Mouse (Mus musculus) limb, embryonic 15.5 days (tissue): ENCODE data around the gene Srsf5. TPM values are rescaled to one million over a fixed set of nuclear protein-coding genes. Genes with fewer than 3 reads are reported as not detected.
A peak's percentile ranks its signal among the peaks of the same experiment; 100 is the strongest.
"Not testable (repeated sequence)": the region's sequence is repeated elsewhere in the genome, so short reads cannot be mapped to it uniquely, and the experiment has no call there.

Experiments used
- ATAC-seq: fragments of 200-750 bp; cut with Nextera tagmentation; 2 replicates; pipeline ENCODE4 v1.8.0; 2017; ENCODE audit warnings: low read depth, moderate TSS enrichment; ENCODE audit not compliant: insufficient number of reproducible peaks, low FRiP score, low TSS enrichment
- H3K27ac ChIP-seq: fragments of 300-500 bp; sonication (generic); 2 replicates; pipeline ENCODE4 v1.5.1; 2015; ENCODE audit warnings: moderate library complexity, mild to moderate bottlenecking, inconsistent platforms
- H3K27me3 ChIP-seq: fragments of 300-500 bp; sonication (generic); 2 replicates; pipeline ENCODE4 v1.6.1; 2015; ENCODE audit warnings: inconsistent platforms
- H3K36me3 ChIP-seq: fragments of 300-500 bp; sonication (generic); 2 replicates; pipeline ENCODE4 v1.6.1; 2015; ENCODE audit warnings: inconsistent platforms
- H3K4me1 ChIP-seq: fragments of 300-500 bp; sonication (generic); 2 replicates; pipeline ENCODE4 v1.6.1; 2015; ENCODE audit warnings: inconsistent platforms
- H3K4me2 ChIP-seq: fragments of 300-500 bp; sonication (generic); 2 replicates; pipeline ENCODE4 v1.6.1; 2015; ENCODE audit warnings: mild to moderate bottlenecking, inconsistent platforms
- H3K4me3 ChIP-seq: fragments of 300-500 bp; sonication (generic); 2 replicates; pipeline ENCODE4 v1.5.1; 2015; ENCODE audit warnings: mild to moderate bottlenecking, inconsistent platforms
- H3K9ac ChIP-seq: fragments of 300-500 bp; sonication (generic); 2 replicates; pipeline ENCODE4 v1.6.1; 2015; ENCODE audit warnings: inconsistent platforms
- H3K9me3 ChIP-seq: fragments of 300-500 bp; sonication (generic); 2 replicates; pipeline ENCODE4 v1.6.1; 2016; ENCODE audit warnings: inconsistent platforms
- WGBS: fragments of 180-500 bp; shearing (Covaris S2); methylation state at CpG from one replicate; pipeline ENCODE4 v1.1.7; 2015; 5-methylcytosine and 5-hydroxymethylcytosine counted together
- polyA plus RNA-seq: library from polyadenylated mRNA; unstranded; fragments of >200 nt; fragmentation: Nextera tagmentation; extraction: Ambion mirVana; gene quantifications from 2 replicates; pipeline ENCODE4 v1.2.1, GENCODE M21; 2015

Srsf5 gene
- polyA plus RNA-seq, 1 experiment from 2014 or later, result 598 TPM

- no peaks in the 10 kb centered on the region for H3K4me1 ChIP-seq
- no peak overlapping the region for H3K4me3 ChIP-seq
- no peak overlapping the region for H3K27ac ChIP-seq
- H3K9me3 ChIP-seq, result no peaks in the 10 kb centered on the region
- H3K27me3 ChIP-seq, result no peaks in the 10 kb centered on the region
- ATAC-seq, result no peak
- no peak overlapping the region for H3K9ac ChIP-seq
- no peaks in the 10 kb centered on the region for H3K36me3 ChIP-seq
- WGBS, result 76% methylated on average over 3 of the region's 3 CpGs
- no peak overlapping the region for H3K4me2 ChIP-seq
These were observed 13.7 kb upstream of the Srsf5 start for GRCm38 (mm10) chr12:80931402-80932140.

- Histone ChIP-seq H3K27ac (no peak overlapping the region), H3K4me2 (no peak overlapping the region), H3K9me3 (no peaks in the 10 kb centered on the region), H3K9ac (no peak overlapping the region), H3K4me3 (no peak overlapping the region), H3K36me3 (no peaks in the 10 kb centered on the region), H3K4me1 (no peaks in the 10 kb centered on the region), H3K27me3 (no peaks in the 10 kb centered on the region)
- WGBS, result 90% methylated on average over 1 of the region's 1 CpGs
- ATAC-seq, result no peak
These were observed 12.4 kb upstream of the Srsf5 start for GRCm38 (mm10) chr12:80932865-80933264.

GRCm38 (mm10) chr12:80936751-80937150 lies 8.6 kb upstream of the Srsf5 start:
- 71% methylated on average over 2 of the region's 2 CpGs for WGBS
- Histone ChIP-seq H3K36me3 (no peaks in the 10 kb centered on the region), H3K27ac (no peak overlapping the region), H3K4me2 (no peak overlapping the region), H3K9ac (no peak overlapping the region), H3K9me3 (no peaks in the 10 kb centered on the region), H3K4me1 (no peaks in the 10 kb centered on the region), H3K4me3 (no peak overlapping the region), H3K27me3 (no peaks in the 10 kb centered on the region)
- ATAC-seq, result no peak

GRCm38 (mm10) chr12:80937331-80938029 lies 7.8 kb upstream of the Srsf5 start:
- H3K4me2 ChIP-seq, result no peak overlapping the region
- H3K27me3 ChIP-seq, result no peaks in the 10 kb centered on the region
- H3K4me1 ChIP-seq, result no peaks in the 10 kb centered on the region
- no peaks in the 10 kb centered on the region for H3K36me3 ChIP-seq
- H3K4me3 ChIP-seq, result no peak overlapping the region
- WGBS, result 68% methylated on average over 9 of the region's 9 CpGs
- no peak for ATAC-seq
- H3K9me3 ChIP-seq, result no peaks in the 10 kb centered on the region
- no peak overlapping the region for H3K9ac ChIP-seq
- no peak overlapping the region; the same call in 1 of the 2 replicates for H3K27ac ChIP-seq

- H3K27me3 ChIP-seq, result no peaks in the 10 kb centered on the region
- ATAC-seq, result no peak
- H3K9ac ChIP-seq, result no peak overlapping the region
- H3K36me3 ChIP-seq, result no peaks in the 10 kb centered on the region
- no peak overlapping the region for H3K27ac ChIP-seq
- H3K4me3 ChIP-seq, result no peak overlapping the region
- no peaks in the 10 kb centered on the region for H3K9me3 ChIP-seq
- WGBS, result 50% methylated on average over 5 of the region's 5 CpGs
- no peak overlapping the region for H3K4me2 ChIP-seq
- H3K4me1 ChIP-seq, result no peaks in the 10 kb centered on the region
These were observed 6.7 kb upstream of the Srsf5 start for GRCm38 (mm10) chr12:80938642-80939041.

- H3K9ac ChIP-seq, result no peak overlapping the region
- no peaks in the 10 kb centered on the region for H3K9me3 ChIP-seq
- no peak overlapping the region for H3K4me2 ChIP-seq
- no peak overlapping the region; the same call in 1 of the 2 replicates for H3K27ac ChIP-seq
- no peaks in the 10 kb centered on the region for H3K4me1 ChIP-seq
- ATAC-seq, result no peak
- no peaks in the 10 kb centered on the region for H3K27me3 ChIP-seq
- no peak overlapping the region for H3K4me3 ChIP-seq
- H3K36me3 ChIP-seq, result no peaks in the 10 kb centered on the region
- 75% methylated on average over 4 of the region's 4 CpGs for WGBS
These were observed 6.1 kb upstream of the Srsf5 start for GRCm38 (mm10) chr12:80939165-80939564.

- Histone ChIP-seq H3K27me3 (no peaks in the 10 kb centered on the region), H3K36me3 (peaks cover 6% of the 10 kb centered on the region; the same call in 1 of the 2 replicates), H3K4me2 (no peak overlapping the region), H3K9me3 (no peaks in the 10 kb centered on the region), H3K4me1 (peaks cover 7% of the 10 kb centered on the region), H3K4me3 (no peak overlapping the region), H3K27ac (no peak overlapping the region), H3K9ac (no peak overlapping the region)
- WGBS, result 96% methylated on average over 3 of the region's 3 CpGs
- no peak for ATAC-seq
These were observed 3.4 kb upstream of the Srsf5 start for GRCm38 (mm10) chr12:80941886-80942285.

GRCm38 (mm10) chr12:80943395-80943794 lies 1.9 kb upstream of the Srsf5 start:
- 82% methylated on average over 3 of the region's 3 CpGs for WGBS
- Histone ChIP-seq H3K4me1 (peaks cover 18% of the 10 kb centered on the region), H3K27me3 (no peaks in the 10 kb centered on the region), H3K36me3 (peaks cover 17% of the 10 kb centered on the region), H3K9ac (no peak overlapping the region), H3K4me3 (no peak overlapping the region), H3K27ac (no peak overlapping the region), H3K4me2 (no peak overlapping the region), H3K9me3 (no peaks in the 10 kb centered on the region)
- ATAC-seq, result no peak

GRCm38 (mm10) chr12:80944204-80944603 lies 1.1 kb upstream of the Srsf5 start:
- Histone ChIP-seq H3K4me1 (peaks cover 18% of the 10 kb centered on the region), H3K27me3 (no peaks in the 10 kb centered on the region), H3K36me3 (peaks cover 23% of the 10 kb centered on the region), H3K9me3 (no peaks in the 10 kb centered on the region), H3K9ac (no peak overlapping the region), H3K4me3 (no peak overlapping the region), H3K4me2 (no peak overlapping the region), H3K27ac (no peak overlapping the region)
- no peak for ATAC-seq
- 88% methylated on average over 4 of the region's 4 CpGs for WGBS

GRCm38 (mm10) chr12:80944963-80945333 lies 356 bp upstream of the Srsf5 start:
- under 1% methylated on average over 9 of the region's 9 CpGs for WGBS
- Histone ChIP-seq H3K27ac (peak overlapping the region; percentile 99), H3K4me2 (peak overlapping the region; percentile 39), H3K4me3 (peak overlapping the region; percentile 95), H3K36me3 (peaks cover 28% of the 10 kb centered on the region), H3K4me1 (peaks cover 18% of the 10 kb centered on the region)
- peak; percentile 7; the same call in 1 of the 2 replicates for ATAC-seq
- not testable (repeated sequence) for H3K9ac ChIP-seq, H3K9me3 ChIP-seq, H3K27me3 ChIP-seq

GRCm38 (mm10) chr12:80945996-80946355 lies 672 bp downstream of the Srsf5 start:
- H3K9ac ChIP-seq, result peak overlapping the region; percentile 93
- peak overlapping the region; percentile 54 for H3K4me2 ChIP-seq
- peak overlapping the region; percentile 99 for H3K27ac ChIP-seq
- no peaks in the 10 kb centered on the region for H3K9me3 ChIP-seq
- peak overlapping the region; percentile 95 for H3K4me3 ChIP-seq
- ATAC-seq, result peak; percentile 93
- WGBS, result under 1% methylated on average over 47 of the region's 47 CpGs
- peaks cover 33% of the 10 kb centered on the region for H3K36me3 ChIP-seq
- H3K4me1 ChIP-seq, result peaks cover 18% of the 10 kb centered on the region
- no peaks in the 10 kb centered on the region for H3K27me3 ChIP-seq

GRCm38 (mm10) chr12:80948202-80948601 lies 2.9 kb downstream of the Srsf5 start:
- Histone ChIP-seq H3K36me3 (peaks cover 52% of the 10 kb centered on the region), H3K9me3 (no peaks in the 10 kb centered on the region), H3K27ac (no peak overlapping the region), H3K4me3 (no peak overlapping the region), H3K4me2 (no peak overlapping the region), H3K4me1 (peaks cover 18% of the 10 kb centered on the region), H3K9ac (no peak overlapping the region), H3K27me3 (no peaks in the 10 kb centered on the region)
- ATAC-seq, result no peak
- 93% methylated on average over 18 of the region's 18 CpGs for WGBS
